ENCODE assay signal across 8 mouse cellular contexts in genomic region chr9:123796174-123796573, GRCm38 (mm10). TPM values are rescaled to one million over a fixed set of nuclear protein-coding genes. Genes with fewer than 3 reads are reported as not detected.
DNase-seq lines count a peak whose midpoint lies in the region; ATAC-seq and TF ChIP-seq lines count a peak whose summit lies in the region.

No protein-coding gene starts in this region.

- H3K36me3 ChIP-seq in heart, embryonic 12.5 days: peaks cover 77% of the 10 kb centered on the region
- peaks cover 3 to 4% of the 10 kb centered on the region in 2 experiments; a peak in 2 of 4 replicates for H3K36me3 ChIP-seq in MEL (ENCODE audit: control insufficient read depth in 1 of 2, insufficient read depth in 2 of 2, low read length in 2 of 2)

- H3K4me3 ChIP-seq in heart, embryonic 12.5 days: no peak overlapping the region
- no peak overlapping the region for H3K4me3 ChIP-seq in MEL (ENCODE audit: control insufficient read depth in 1 of 2, insufficient read depth in 1 of 2, low read depth in 2 of 2, low read length in 2 of 2)

- no peaks in the 10 kb centered on the region for H3K79me2 ChIP-seq in MEL (ENCODE audit: control insufficient read depth, insufficient read depth, low read length, poor library complexity)

- H3K9me3 ChIP-seq in heart, embryonic 12.5 days (replicated peaks): no peaks in the 10 kb centered on the region
- no peaks in the 10 kb centered on the region for H3K9me3 ChIP-seq in MEL (replicated peaks; ENCODE audit: insufficient read depth, low read length)

- no peak for TF ChIP-seq POLR2A in MEL (IDR thresholded peaks at IDR 0.05; ENCODE audit: control insufficient read depth in 1 of 2, insufficient read depth in 1 of 2, low read depth in 1 of 2, low read length in 2 of 2, poor library complexity in 1 of 2)

- no peaks in the 10 kb centered on the region for H3K4me1 ChIP-seq in heart, embryonic 12.5 days (replicated peaks)
- peaks cover 0 to 3% of the 10 kb centered on the region in 2 experiments; a peak in 3 of 4 replicates for H3K4me1 ChIP-seq in MEL (ENCODE audit: control insufficient read depth in 1 of 2, insufficient read depth in 2 of 2, low read length in 2 of 2)

- no peak overlapping the region for H3K9ac ChIP-seq in heart, embryonic 12.5 days
- H3K9ac ChIP-seq in MEL (ENCODE audit: control insufficient read depth, low read depth, low read length, poor library complexity, severe bottlenecking): no peak overlapping the region

- peak; percentile 45 to 70 for DNase-seq in heart, adult 18-20 months
- peak; percentile 61 for DNase-seq in MEL (ENCODE audit: low read depth, low spot score)
- DNase-seq in heart, postnatal 36 days: peak; percentile 26 to 53
- DNase-seq in layer of hippocampus, postnatal 36 days: peak; percentile 11 to 21
- DNase-seq in spleen, adult 18-20 months: peak; percentile 17 to 44

- no peaks in the 10 kb centered on the region for H3K27me3 ChIP-seq in heart, embryonic 12.5 days (replicated peaks)
- no peaks in the 10 kb centered on the region for H3K27me3 ChIP-seq in MEL (ENCODE audit: control insufficient read depth in 1 of 2, insufficient read depth in 2 of 2, low read length in 2 of 2)

- no peak overlapping the region for H3K27ac ChIP-seq in heart, embryonic 12.5 days (ENCODE audit: poor library complexity, severe bottlenecking)
- no peak overlapping the region for H3K27ac ChIP-seq in MEL (ENCODE audit: control insufficient read depth, low read depth, low read length)

- intact Hi-C loops in heart, postnatal 36 days (cut with DNase I): loop anchor here (5.0 to 10.0 kb wide), 2 partner anchors 131 to 159 kb away; no protein-coding TSS in a partner anchor

- no peak for ATAC-seq in heart, embryonic 12.5 days (ENCODE audit: insufficient number of reproducible peaks, low FRiP score)
- peak; percentile 83 for ATAC-seq in common myeloid progenitor, adult 5-6 weeks (replicated peaks; ENCODE audit: low read depth, poor library complexity, severe bottlenecking)
- peak; percentile 86 for ATAC-seq in megakaryocyte-erythroid progenitor cell, adult 5-6 weeks (replicated peaks; ENCODE audit: low FRiP score, low TSS enrichment, poor library complexity, severe bottlenecking)

- TF ChIP-seq EP300 in MEL (IDR thresholded peaks at IDR 0.05; ENCODE audit: low read depth in 1 of 2, low read length in 2 of 2): no peak

- peak; percentile 55 to 84 (median 63) for TF ChIP-seq CTCF in MEL (IDR thresholded peaks at IDR 0.05 in 2 of 3, conservative IDR thresholded peaks at IDR 0.05 in 1 of 3; ENCODE audit: control insufficient read depth in 1 of 3, insufficient read depth in 1 of 3, low read depth in 2 of 3, low read length in 3 of 3, poor library complexity in 1 of 3, severe bottlenecking in 1 of 3)

- no peak overlapping the region for H3K4me2 ChIP-seq in heart, embryonic 12.5 days

- 57% methylated on average over 3 of the region's 3 CpGs for WGBS in heart, embryonic 12.5 days

- TF ChIP-seq RAD21 in MEL (IDR thresholded peaks at IDR 0.05; ENCODE audit: low read depth, low read length): peak; percentile 86

TF ChIP-seq in MEL, 35 proteins besides CTCF, POLR2A, EP300 and RAD21:
- peak; percentile 86 for TF ChIP-seq SMC3 (IDR thresholded peaks at IDR 0.05; ENCODE audit: low read depth, low read length)
- TF ChIP-seq ZC3H11A (IDR thresholded peaks at IDR 0.05; ENCODE audit: low read depth, low read length): peak; percentile 76
- TF ChIP-seq E2F4 (IDR thresholded peaks at IDR 0.05; ENCODE audit: borderline replicate concordance, low read depth, low read length): no peak
- TF ChIP-seq MEF2A (IDR thresholded peaks at IDR 0.05; ENCODE audit: extremely low read depth, insufficient replicate concordance, low read depth, low read length, poor library complexity, severe bottlenecking): no peak

RNA-seq across cellular contexts. Expression of gene Cxcr6, which starts 10.1 kb away (rescaled TPM):
- total RNA-seq in heart, adult 18-20 months (2021): under 1 TPM; 0.17 to 0.39 TPM
- 0.37 and 0.48 TPM in 2 replicates for polyA plus RNA-seq in heart, embryonic 12.5 days (2016; fragmentation: Nextera tagmentation; extraction: Ambion mirVana)
- not detected in 2 replicates for total RNA-seq in MEL (2012; rRNA removed)
- under 1 TPM in 1 of 2 experiments, not detected in 1; 0.04 TPM for polyA plus RNA-seq in MEL (2012; ENCODE audit: insufficient read depth in 1 of 2, insufficient read length in 2 of 2, low read depth in 1 of 2, low replicate concordance in 2 of 2, missing spikeins in 1 of 2)
- total RNA-seq in common myeloid progenitor, adult 5-6 weeks (2017): 0.32 TPM in 1 of 2 replicates, not detected in the other
- total RNA-seq in heart, postnatal 36 days (2021): not detected
- total RNA-seq in layer of hippocampus, postnatal 36 days (2021): not detected
- total RNA-seq in megakaryocyte-erythroid progenitor cell, adult 5-6 weeks (2014; fragmentation: Nextera tagmentation): 1.1 and 1.4 TPM in 2 replicates
- 0.70 TPM in 1 of 2 replicates, not detected in the other for total RNA-seq in megakaryocyte-erythroid progenitor cell, adult 5-6 weeks (2017)

RNA-seq across cellular contexts. Expression of gene Fyco1, which starts 55.5 kb away (rescaled TPM):
- 100 to 1,000 TPM; 257 TPM for total RNA-seq in heart, adult 18-20 months (2021)
- polyA plus RNA-seq in heart, embryonic 12.5 days (2016; fragmentation: Nextera tagmentation; extraction: Ambion mirVana): 30.3 and 31.0 TPM in 2 replicates
- 1.2 and 1.6 TPM in 2 replicates for total RNA-seq in MEL (2012; rRNA removed)
- polyA plus RNA-seq in MEL (2012; ENCODE audit: insufficient read depth in 1 of 2, insufficient read length in 2 of 2, low read depth in 1 of 2, low replicate concordance in 2 of 2, missing spikeins in 1 of 2): 1 to 10 TPM in 1 of 2 experiments, not detected in 1; 2.7 TPM
- 13.6 and 17.0 TPM in 2 replicates for total RNA-seq in common myeloid progenitor, adult 5-6 weeks (2017)
- 100 to 1,000 TPM; 273 to 277 TPM for total RNA-seq in heart, postnatal 36 days (2021)
- 10 to 100 TPM; 41.3 to 47.8 TPM for total RNA-seq in layer of hippocampus, postnatal 36 days (2021)
- 12.8 and 25.2 TPM in 2 replicates for total RNA-seq in megakaryocyte-erythroid progenitor cell, adult 5-6 weeks (2014; fragmentation: Nextera tagmentation)
- 11.9 TPM in 2 replicates for total RNA-seq in megakaryocyte-erythroid progenitor cell, adult 5-6 weeks (2017)

Comparison
In these comparisons a context has a peak if more than half of its experiments do, and no peak if none do; other contexts are left out.
1. RNA of gene Fyco1, which starts 55.5 kb away (total RNA-seq): 273 to 277 TPM in heart, postnatal 36 days and 257 TPM in heart, adult 18-20 months; 41.3 to 47.8 TPM in layer of hippocampus, postnatal 36 days, 11.9 to 25.2 TPM in megakaryocyte-erythroid progenitor cell, adult 5-6 weeks, 13.6 to 17.0 TPM in common myeloid progenitor, adult 5-6 weeks and 1.2 to 1.6 TPM in MEL; every median in the first group is over 4 times any median in the second.
2. Peak in every context shown above with its lines, with median percentiles within 50 percentile points of each other: DNase-seq.